Mouse (Mus musculus): Measurements from ENCODE around the gene Ftl1. TPM values are rescaled to one million over a fixed set of nuclear protein-coding genes. Genes with fewer than 3 reads are reported as not detected.

The Ftl1 gene
- total RNA-seq, 2 experiments from 2014 or later: 987 to 1,622 TPM

DNA sequence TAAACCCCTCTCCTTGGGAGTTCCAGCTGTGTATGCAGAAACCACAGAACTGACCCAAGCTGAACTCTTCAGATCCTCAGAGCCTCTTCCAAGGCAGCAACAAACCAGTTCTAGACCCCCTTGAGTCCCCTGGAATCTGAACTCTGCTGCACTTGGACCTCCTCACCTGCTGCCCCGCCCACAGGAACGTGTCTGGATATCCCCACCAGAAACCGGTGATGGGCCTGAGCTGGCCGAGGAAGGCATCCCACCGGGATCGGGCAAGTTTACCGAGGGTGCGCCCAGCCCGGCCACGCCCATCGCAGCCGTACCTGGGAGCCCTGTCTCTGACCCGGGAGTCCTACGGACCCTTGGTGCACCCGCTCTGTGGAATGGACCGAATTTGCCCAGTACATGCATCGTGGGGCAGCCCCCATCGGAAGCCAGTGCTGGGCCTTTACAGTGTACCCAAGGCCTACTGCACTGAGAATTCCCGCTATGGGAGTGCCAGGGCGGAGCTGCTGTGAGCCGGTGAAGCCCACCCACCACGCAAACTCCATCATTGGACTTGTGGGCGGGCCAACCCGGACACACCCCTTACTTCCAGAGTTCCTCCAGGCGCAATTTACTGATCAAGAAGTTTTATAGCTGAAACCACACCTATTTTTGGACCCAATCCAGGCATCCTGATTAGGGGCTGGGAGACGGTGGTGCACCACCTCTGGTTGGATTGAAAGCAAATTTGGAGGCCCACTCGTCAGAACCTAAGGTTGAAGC lies 39.6 kb downstream of the Ftl1 start:
- no peak for ATAC-seq (replicated peaks; ENCODE audit: low FRiP score, poor library complexity, severe bottlenecking)

GRCm38 (mm10) chr7:45417962-45418492 lies 41.7 kb downstream of the Ftl1 start:
- ATAC-seq (replicated peaks; ENCODE audit: low FRiP score, poor library complexity, severe bottlenecking): no peak

GRCm38 (mm10) chr7:45415636-45416035 lies 44.0 kb downstream of the Ftl1 start:
- ATAC-seq (replicated peaks; ENCODE audit: low FRiP score, poor library complexity, severe bottlenecking): no peak

- ATAC-seq (replicated peaks; ENCODE audit: low FRiP score, poor library complexity, severe bottlenecking): no peak
These were observed 44.9 kb downstream of the Ftl1 start for GRCm38 (mm10) chr7:45414740-45415224.

DNA sequence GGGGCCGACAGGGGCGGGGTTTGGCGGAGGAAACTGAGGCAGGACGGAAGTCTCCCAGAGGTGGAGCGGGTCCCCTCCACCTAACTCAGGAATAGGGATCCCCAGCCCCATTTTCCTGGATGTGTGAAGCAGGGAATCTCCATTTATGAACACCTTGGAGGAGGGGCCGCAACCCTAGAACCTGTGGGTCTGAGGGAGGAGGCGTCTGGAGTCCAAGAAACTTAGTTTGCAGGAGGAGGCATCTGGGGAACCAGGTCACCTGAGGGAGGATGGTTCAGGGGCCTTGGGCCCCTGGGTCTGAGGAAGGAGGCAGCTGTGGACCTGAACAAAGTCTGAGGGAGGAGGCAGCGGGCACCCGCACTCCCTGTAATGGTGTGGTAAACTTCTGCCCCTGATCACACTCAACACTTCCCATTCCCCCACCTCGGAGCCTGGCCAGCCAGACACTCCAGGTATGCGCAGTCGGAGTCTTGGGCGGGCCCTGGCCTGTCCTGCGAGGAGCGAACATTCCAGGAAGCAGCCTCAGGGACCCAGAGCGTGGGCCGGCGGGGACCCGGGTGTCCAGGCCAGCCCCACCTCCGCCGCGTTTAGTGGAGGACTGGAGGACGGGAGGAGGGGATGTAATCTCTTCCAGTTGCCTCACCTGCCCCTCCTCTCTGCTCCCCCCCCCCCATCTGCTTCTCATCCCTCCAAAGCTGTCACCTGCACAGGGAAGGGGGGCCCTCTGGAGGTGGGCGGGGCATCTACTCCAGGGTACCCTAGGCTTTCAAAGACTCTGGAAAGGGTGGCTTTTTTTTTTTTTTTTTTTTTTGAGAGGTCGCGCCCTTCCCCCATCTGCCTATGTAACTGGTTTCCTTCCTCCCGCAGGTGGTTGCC lies 45.6 kb downstream of the Ftl1 start:
- ATAC-seq (replicated peaks; ENCODE audit: low FRiP score, poor library complexity, severe bottlenecking): no peak

DNA sequence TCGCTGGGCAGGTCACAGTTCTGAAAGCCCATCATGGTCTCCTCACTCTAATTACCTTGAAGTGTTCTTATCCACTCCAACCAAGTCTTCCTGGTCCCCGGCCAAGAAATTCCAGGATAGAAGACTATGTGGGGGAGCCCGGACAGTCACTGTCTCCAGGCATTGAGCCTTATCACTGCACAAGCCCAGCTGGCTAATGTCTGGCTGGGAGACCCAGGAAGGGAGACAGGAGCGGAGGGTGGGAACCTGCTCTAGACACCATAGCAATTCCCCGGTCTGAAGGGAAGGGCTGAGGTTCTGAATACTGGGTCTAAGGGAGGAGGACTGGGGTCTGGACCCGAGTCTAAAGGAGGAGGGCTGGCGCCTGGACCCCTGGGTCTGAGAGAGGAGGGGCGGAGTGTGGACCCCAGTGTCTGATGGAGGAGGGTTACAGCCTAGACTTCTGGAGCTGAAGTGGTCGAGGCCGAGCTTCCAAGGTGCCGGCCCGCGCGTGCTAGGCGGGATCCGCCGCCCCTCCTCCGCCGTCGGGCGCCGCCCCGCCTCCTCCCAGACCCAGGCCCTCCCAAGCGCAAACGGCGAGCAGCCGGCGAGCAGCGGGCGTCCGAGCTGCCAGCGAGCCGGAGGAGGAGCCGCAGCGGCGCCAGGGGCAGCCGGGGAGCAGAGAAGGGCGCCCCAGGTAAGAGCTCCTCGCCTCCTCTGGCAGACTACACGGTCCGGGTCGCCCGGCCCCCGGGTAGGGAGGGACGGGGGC lies 46.4 kb downstream of the Ftl1 start, which contains the start of gene Ntf5:
TSS of gene Ntf5 (plus strand) at position 583 of the 751 bp plus-strand sequence.
- no peak for ATAC-seq (replicated peaks; ENCODE audit: low FRiP score, poor library complexity, severe bottlenecking)

GRCm38 (mm10) chr7:45412421-45412820 lies 47.3 kb downstream of the Ftl1 start:
- no peak for ATAC-seq (replicated peaks; ENCODE audit: low FRiP score, poor library complexity, severe bottlenecking)

GRCm38 (mm10) chr7:45409497-45410163 lies 50.1 kb downstream of the Ftl1 start:
- ATAC-seq (replicated peaks; ENCODE audit: low FRiP score, poor library complexity, severe bottlenecking): no peak

DNA sequence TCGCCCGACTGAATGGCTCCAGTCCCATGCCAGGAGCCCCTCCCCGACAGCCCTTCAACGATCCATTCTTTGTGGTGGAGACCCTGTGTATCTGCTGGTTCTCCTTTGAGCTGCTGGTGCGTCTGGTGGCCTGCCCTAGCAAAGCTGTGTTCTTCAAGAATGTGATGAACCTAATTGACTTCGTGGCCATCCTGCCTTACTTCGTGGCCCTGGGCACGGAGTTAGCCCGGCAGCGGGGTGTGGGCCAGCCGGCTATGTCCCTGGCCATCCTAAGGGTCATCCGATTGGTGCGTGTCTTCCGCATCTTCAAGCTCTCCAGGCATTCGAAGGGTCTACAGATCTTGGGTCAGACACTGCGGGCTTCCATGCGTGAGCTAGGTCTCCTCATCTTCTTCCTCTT lies 50.7 kb downstream of the Ftl1 start:
- no peak for ATAC-seq (replicated peaks; ENCODE audit: low FRiP score, poor library complexity, severe bottlenecking)

DNA sequence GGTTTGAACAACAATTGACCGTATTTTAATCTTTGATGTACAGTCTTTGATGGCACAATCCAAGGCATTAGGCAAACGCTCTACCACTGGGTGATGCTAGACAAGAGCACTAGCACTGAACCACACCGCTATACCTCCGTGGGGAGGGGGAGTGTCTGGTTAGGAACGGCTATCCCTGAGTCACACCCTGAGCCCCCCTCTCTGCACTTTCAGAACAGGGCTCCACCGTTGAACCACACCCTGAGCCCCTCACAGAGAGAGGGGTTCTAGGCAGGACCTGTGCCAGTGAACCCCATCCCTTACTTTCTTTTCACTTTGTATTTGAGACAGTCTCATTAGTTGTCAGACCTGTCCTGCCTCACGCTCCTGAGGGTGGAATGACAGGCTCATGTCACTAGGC lies 51.3 kb downstream of the Ftl1 start:
- ATAC-seq (replicated peaks; ENCODE audit: low FRiP score, poor library complexity, severe bottlenecking): no peak

Other genes starting within 250 kb of the Ftl1 start
Only the 30 nearest of the 34 such genes appear.
- gene Cd37, start 220.8 kb downstream of the Ftl1 start, total RNA-seq (2015; ENCODE audit: low replicate concordance): 38.9 and 50.1 TPM in 2 replicates
- 18.7 and 20.7 TPM in 2 replicates for gene Cd37, start 220.8 kb downstream of the Ftl1 start, total RNA-seq (2017; ENCODE audit: low replicate concordance)
- not detected in 2 replicates for gene Slc6a16, start 218.8 kb downstream of the Ftl1 start, total RNA-seq (2015; ENCODE audit: low replicate concordance)
- not detected in 2 replicates for gene Slc6a16, start 218.8 kb downstream of the Ftl1 start, total RNA-seq (2017; ENCODE audit: low replicate concordance)
- gene Slc6a21, start 182.4 kb downstream of the Ftl1 start, total RNA-seq (2015; ENCODE audit: low replicate concordance): not detected in 2 replicates
- not detected in 2 replicates for gene Slc6a21, start 182.4 kb downstream of the Ftl1 start, total RNA-seq (2017; ENCODE audit: low replicate concordance)
- gene Trpm4, start 126.1 kb downstream of the Ftl1 start, total RNA-seq (2015; ENCODE audit: low replicate concordance): 0.42 TPM in 1 of 2 replicates, not detected in the other
- gene Trpm4, start 126.1 kb downstream of the Ftl1 start, total RNA-seq (2017; ENCODE audit: low replicate concordance): not detected in 2 replicates
- not detected in 2 replicates for gene Hrc, start 124.6 kb downstream of the Ftl1 start, total RNA-seq (2015; ENCODE audit: low replicate concordance)
- gene Hrc, start 124.6 kb downstream of the Ftl1 start, total RNA-seq (2017; ENCODE audit: low replicate concordance): not detected in 2 replicates
- 1.9 TPM in 1 of 2 replicates, not detected in the other for gene Ppfia3, start 92.9 kb downstream of the Ftl1 start, total RNA-seq (2015; ENCODE audit: low replicate concordance)
- 0.26 TPM in 1 of 2 replicates, not detected in the other for gene Ppfia3, start 92.9 kb downstream of the Ftl1 start, total RNA-seq (2017; ENCODE audit: low replicate concordance)
- 1.5 TPM in 1 of 2 replicates, not detected in the other for gene Lin7b, start 89.3 kb downstream of the Ftl1 start, total RNA-seq (2015; ENCODE audit: low replicate concordance)
- gene Lin7b, start 89.3 kb downstream of the Ftl1 start, total RNA-seq (2017; ENCODE audit: low replicate concordance): 5.4 TPM in 1 of 2 replicates, not detected in the other
- gene Snrnp70, start 64.1 kb downstream of the Ftl1 start, total RNA-seq (2015; ENCODE audit: low replicate concordance): 50.5 and 70.2 TPM in 2 replicates
- gene Snrnp70, start 64.1 kb downstream of the Ftl1 start, total RNA-seq (2017; ENCODE audit: low replicate concordance): 169 and 259 TPM in 2 replicates
- not detected in 2 replicates for gene Kcna7, start 54.2 kb downstream of the Ftl1 start, total RNA-seq (2015; ENCODE audit: low replicate concordance)
- gene Kcna7, start 54.2 kb downstream of the Ftl1 start, total RNA-seq (2017; ENCODE audit: low replicate concordance): not detected in 2 replicates
- gene Ntf5, start 46.2 kb downstream of the Ftl1 start, total RNA-seq (2015; ENCODE audit: low replicate concordance): not detected in 2 replicates
- not detected in 2 replicates for gene Ntf5, start 46.2 kb downstream of the Ftl1 start, total RNA-seq (2017; ENCODE audit: low replicate concordance)
- gene Lhb, start 39.1 kb downstream of the Ftl1 start, total RNA-seq (2015; ENCODE audit: low replicate concordance): not detected in 2 replicates
- not detected in 2 replicates for gene Lhb, start 39.1 kb downstream of the Ftl1 start, total RNA-seq (2017; ENCODE audit: low replicate concordance)
- gene Gys1, start 25.0 kb downstream of the Ftl1 start, total RNA-seq (2015; ENCODE audit: low replicate concordance): 11.7 and 13.2 TPM in 2 replicates
- 4.6 and 8.9 TPM in 2 replicates for gene Gys1, start 25.0 kb downstream of the Ftl1 start, total RNA-seq (2017; ENCODE audit: low replicate concordance)
- gene Ruvbl2, start 21.8 kb downstream of the Ftl1 start, total RNA-seq (2015; ENCODE audit: low replicate concordance): 54.1 and 63.4 TPM in 2 replicates
- 23.1 and 50.1 TPM in 2 replicates for gene Ruvbl2, start 21.8 kb downstream of the Ftl1 start, total RNA-seq (2017; ENCODE audit: low replicate concordance)
- gene Bax, start 7.0 kb upstream of the Ftl1 start, total RNA-seq (2015; ENCODE audit: low replicate concordance): 8.6 and 12.7 TPM in 2 replicates
- 9.7 and 11.8 TPM in 2 replicates for gene Bax, start 7.0 kb upstream of the Ftl1 start, total RNA-seq (2017; ENCODE audit: low replicate concordance)
- gene Tulp2, start 22.0 kb upstream of the Ftl1 start, total RNA-seq (2015; ENCODE audit: low replicate concordance): not detected in 2 replicates
- gene Tulp2, start 22.0 kb upstream of the Ftl1 start, total RNA-seq (2017; ENCODE audit: low replicate concordance): 0.42 TPM in 1 of 2 replicates, not detected in the other
- not detected in 2 replicates for gene Gm45808, start 26.9 kb upstream of the Ftl1 start, total RNA-seq (2015; ENCODE audit: low replicate concordance)
- gene Gm45808, start 26.9 kb upstream of the Ftl1 start, total RNA-seq (2017; ENCODE audit: low replicate concordance): not detected in 2 replicates
- gene Dhdh, start 28.9 kb upstream of the Ftl1 start, total RNA-seq (2015; ENCODE audit: low replicate concordance): 3.3 TPM in 2 replicates
- gene Dhdh, start 28.9 kb upstream of the Ftl1 start, total RNA-seq (2017; ENCODE audit: low replicate concordance): 2.1 and 2.3 TPM in 2 replicates
- gene Nucb1, start 50.5 kb upstream of the Ftl1 start, total RNA-seq (2015; ENCODE audit: low replicate concordance): 83.0 and 88.6 TPM in 2 replicates
- gene Nucb1, start 50.5 kb upstream of the Ftl1 start, total RNA-seq (2017; ENCODE audit: low replicate concordance): 487 and 671 TPM in 2 replicates
- 1,095 and 1,392 TPM in 2 replicates for gene Ppp1r15a, start 66.4 kb upstream of the Ftl1 start, total RNA-seq (2015; ENCODE audit: low replicate concordance)
- gene Ppp1r15a, start 66.4 kb upstream of the Ftl1 start, total RNA-seq (2017; ENCODE audit: low replicate concordance): 1,351 and 1,490 TPM in 2 replicates
- gene Plekha4, start 66.4 kb upstream of the Ftl1 start, total RNA-seq (2015; ENCODE audit: low replicate concordance): 1.3 TPM in 1 of 2 replicates, not detected in the other
- gene Plekha4, start 66.4 kb upstream of the Ftl1 start, total RNA-seq (2017; ENCODE audit: low replicate concordance): 2.8 and 9.9 TPM in 2 replicates
- gene Hsd17b14, start 95.0 kb upstream of the Ftl1 start, total RNA-seq (2015; ENCODE audit: low replicate concordance): not detected in 2 replicates
- not detected in 2 replicates for gene Hsd17b14, start 95.0 kb upstream of the Ftl1 start, total RNA-seq (2017; ENCODE audit: low replicate concordance)
- 5.8 and 9.0 TPM in 2 replicates for gene Bcat2, start 110.3 kb upstream of the Ftl1 start, total RNA-seq (2015; ENCODE audit: low replicate concordance)
- gene Bcat2, start 110.3 kb upstream of the Ftl1 start, total RNA-seq (2017; ENCODE audit: low replicate concordance): 10.7 and 11.2 TPM in 2 replicates
- not detected in 2 replicates for gene Fgf21, start 155.6 kb upstream of the Ftl1 start, total RNA-seq (2015; ENCODE audit: low replicate concordance)
- not detected in 2 replicates for gene Fgf21, start 155.6 kb upstream of the Ftl1 start, total RNA-seq (2017; ENCODE audit: low replicate concordance)
- gene Fut1, start 157.4 kb upstream of the Ftl1 start, total RNA-seq (2015; ENCODE audit: low replicate concordance): not detected in 2 replicates
- not detected in 2 replicates for gene Fut1, start 157.4 kb upstream of the Ftl1 start, total RNA-seq (2017; ENCODE audit: low replicate concordance)
- gene Izumo1, start 161.9 kb upstream of the Ftl1 start, total RNA-seq (2015; ENCODE audit: low replicate concordance): not detected in 2 replicates
- gene Izumo1, start 161.9 kb upstream of the Ftl1 start, total RNA-seq (2017; ENCODE audit: low replicate concordance): not detected in 2 replicates
- not detected in 2 replicates for gene Rasip1, start 167.6 kb upstream of the Ftl1 start, total RNA-seq (2015; ENCODE audit: low replicate concordance)
- not detected in 2 replicates for gene Rasip1, start 167.6 kb upstream of the Ftl1 start, total RNA-seq (2017; ENCODE audit: low replicate concordance)
- gene Mamstr, start 180.1 kb upstream of the Ftl1 start, total RNA-seq (2015; ENCODE audit: low replicate concordance): not detected in 2 replicates
- not detected in 2 replicates for gene Mamstr, start 180.1 kb upstream of the Ftl1 start, total RNA-seq (2017; ENCODE audit: low replicate concordance)
- not detected in 2 replicates for gene Fut2, start 206.5 kb upstream of the Ftl1 start, total RNA-seq (2015; ENCODE audit: low replicate concordance)
- gene Fut2, start 206.5 kb upstream of the Ftl1 start, total RNA-seq (2017; ENCODE audit: low replicate concordance): not detected in 2 replicates
- not detected in 2 replicates for gene Ntn5, start 224.1 kb upstream of the Ftl1 start, total RNA-seq (2015; ENCODE audit: low replicate concordance)
- not detected in 2 replicates for gene Ntn5, start 224.1 kb upstream of the Ftl1 start, total RNA-seq (2017; ENCODE audit: low replicate concordance)
- gene Sec1, start 234.5 kb upstream of the Ftl1 start, total RNA-seq (2015; ENCODE audit: low replicate concordance): not detected in 2 replicates
- not detected in 2 replicates for gene Sec1, start 234.5 kb upstream of the Ftl1 start, total RNA-seq (2017; ENCODE audit: low replicate concordance)

Data from erythroblast, adult 5-6 weeks (primary cell).